Mouse (Mus musculus): Measurements from ENCODE around the gene 9130230L23Rik. TPM values are rescaled to one million over a fixed set of nuclear protein-coding genes. Genes with fewer than 3 reads are reported as not detected.

Gene 9130230L23Rik
- not detected for total RNA-seq (2021)

DNA sequence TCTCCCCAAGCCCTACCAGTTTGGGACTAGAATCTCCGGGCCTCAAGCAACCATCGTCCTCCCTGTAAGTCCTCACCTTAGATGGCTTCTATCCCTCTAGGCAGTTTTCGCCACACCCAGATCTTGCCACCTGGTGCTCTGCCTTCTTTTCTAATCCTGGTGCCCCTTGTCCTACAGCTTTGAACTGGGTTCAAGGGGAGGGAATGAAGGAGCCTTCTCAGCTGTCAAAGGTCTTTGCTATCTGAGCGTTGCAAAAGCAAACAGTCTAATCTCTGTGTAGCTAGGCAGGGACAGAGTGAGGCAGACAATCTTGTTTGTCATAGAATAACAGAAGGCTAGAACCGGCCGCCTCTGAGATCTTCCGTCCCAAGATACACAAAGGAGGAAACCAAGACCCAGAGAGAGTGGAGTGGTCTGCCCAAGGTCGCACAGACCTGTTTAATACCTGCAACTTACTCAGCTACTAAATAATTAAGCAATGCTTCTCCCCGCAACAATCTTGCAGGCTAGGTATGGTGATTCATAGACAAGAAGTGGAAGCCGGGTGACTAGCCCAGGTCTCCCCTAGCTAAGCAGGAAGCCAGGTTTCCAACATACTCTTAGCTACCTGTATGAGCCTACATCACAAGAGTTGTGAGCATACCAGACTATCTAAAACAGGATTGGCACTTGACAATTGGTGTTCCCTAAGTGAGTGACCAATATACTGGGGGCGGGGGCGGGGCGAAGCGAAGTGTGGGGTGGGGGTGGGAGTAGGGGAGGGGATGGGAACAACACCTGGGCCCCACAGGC, at the start of gene 9130230L23Rik:
9130230L23Rik (minus strand) TSS at position 152 of the 792 bp plus-strand sequence.
- DNase-seq = no peak

DNA sequence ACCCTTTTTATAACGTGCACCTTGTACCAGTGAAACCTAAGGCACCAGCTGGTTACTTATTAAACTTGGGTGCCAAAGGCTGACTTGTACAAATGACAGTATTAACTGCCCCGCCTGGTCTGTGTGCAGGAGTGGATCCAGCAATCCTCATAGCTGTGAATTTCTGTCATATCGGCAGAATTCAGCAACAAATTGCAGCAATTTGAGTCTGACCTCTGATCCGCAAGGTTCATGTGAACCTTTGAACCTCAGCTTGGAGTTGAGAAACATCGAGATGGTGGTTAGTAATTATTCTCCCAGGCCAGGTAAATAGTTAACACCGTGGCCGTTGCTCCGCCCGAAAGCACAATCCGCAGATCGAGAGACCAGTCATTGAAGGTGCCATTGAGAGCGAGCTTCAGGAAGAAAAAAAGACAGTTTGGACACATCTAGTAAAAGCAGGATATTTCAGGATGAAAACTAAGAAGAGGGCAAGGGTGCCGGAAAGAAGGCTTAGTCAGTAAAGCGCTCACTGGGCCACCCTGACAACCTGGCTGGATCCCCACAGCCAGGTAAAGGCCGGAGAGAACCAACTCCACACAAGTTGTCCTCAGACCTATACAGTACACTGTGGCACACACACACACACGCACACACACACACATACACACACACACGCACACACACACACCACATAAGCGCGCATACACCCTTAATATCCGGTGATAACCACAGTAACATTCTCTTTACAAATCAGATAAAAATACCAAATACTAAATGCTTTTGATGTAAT, 48.9 kb upstream of the 9130230L23Rik start:
- DNase-seq = no peak

DNA sequence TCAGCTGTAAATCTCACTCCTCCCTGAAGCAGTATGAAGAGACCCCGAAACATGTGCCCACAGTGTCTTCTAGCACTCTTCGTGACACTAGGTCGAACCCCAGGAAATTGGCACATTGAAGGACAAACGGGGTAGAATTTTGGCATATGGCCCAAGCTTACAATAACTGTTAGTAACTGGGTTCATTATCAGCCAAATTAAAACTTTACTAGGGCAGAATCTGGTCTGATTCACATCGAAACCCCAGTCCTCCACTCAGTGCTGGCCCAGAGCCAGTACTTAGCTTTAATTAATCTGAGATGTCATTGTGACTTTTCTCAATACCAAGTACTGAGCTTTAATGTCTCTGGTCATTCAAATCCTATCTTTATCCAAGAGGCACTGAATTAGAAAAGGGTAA, 46.8 kb upstream of the 9130230L23Rik start:
- no peak for DNase-seq

DNA sequence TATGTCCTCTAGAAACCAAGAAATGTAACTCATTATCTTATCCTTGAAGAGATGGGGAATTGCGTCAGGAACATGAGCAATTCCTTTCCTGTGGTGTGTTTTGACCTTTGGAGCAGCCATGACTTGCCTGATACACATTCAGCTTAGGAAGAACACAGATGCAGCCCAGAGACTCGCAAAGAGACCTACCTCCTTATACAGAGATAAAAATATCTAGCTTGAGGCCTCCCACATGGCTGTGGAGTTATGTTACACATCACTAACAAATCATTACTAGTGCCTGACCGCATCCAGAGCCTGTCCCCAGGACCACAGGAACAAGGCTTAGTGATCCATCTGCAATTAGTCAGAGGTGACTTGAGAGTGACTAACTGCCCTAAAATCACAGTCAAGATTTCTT, 42.3 kb upstream of the 9130230L23Rik start:
- no peak for DNase-seq

DNA sequence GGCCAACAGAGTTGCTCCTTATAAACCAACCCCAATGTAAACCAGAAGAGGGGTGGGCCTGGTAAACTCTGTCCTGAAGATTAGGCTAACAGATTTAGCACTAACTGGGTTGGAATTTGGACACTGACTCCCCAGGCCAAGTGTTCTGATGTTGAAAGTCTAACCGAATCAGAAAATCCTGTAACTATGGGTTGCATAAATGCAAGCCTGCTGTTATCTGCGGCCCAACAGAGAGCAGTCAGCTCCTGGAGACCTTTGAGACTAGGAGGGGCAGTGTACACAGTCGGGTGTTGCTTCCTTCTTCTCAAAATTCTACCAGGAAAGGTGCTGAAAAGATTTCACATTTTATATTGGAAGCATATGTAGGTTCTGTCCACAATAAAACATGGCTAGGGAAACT, 39.8 kb upstream of the 9130230L23Rik start:
- DNase-seq = no peak

DNA sequence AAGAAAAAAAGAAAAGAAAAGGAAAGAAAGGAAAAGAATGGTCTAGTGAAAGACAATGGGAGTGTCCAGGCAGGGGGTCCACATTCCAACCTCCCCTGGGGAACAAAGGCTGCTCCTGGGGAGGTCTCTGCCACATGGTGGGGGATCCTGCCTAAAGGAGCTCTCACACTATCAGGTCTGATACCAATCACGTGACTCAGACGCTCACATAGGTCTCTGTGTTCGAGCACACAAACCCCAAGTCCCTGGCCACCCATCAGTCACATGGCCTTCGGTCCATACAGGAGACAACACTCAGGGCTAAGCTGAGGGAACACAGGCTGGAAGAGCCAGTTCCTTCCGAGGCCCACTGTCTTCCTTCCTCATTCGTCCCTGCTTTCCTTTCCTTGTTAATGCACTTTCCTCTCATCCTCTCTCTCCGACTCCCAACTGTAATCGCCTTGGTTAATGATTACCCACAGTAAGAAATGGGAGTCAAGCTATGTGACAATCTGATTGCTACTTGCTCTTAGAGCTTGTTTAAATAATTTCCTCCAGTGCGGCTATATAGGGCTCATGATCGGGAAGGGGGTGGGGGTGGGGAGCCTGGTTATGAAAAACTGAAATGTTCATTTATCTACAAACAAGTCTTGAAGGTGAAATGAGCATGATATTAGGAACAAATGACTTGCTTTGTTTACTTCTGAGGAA, 38.7 kb upstream of the 9130230L23Rik start:
- no peak for DNase-seq

DNA sequence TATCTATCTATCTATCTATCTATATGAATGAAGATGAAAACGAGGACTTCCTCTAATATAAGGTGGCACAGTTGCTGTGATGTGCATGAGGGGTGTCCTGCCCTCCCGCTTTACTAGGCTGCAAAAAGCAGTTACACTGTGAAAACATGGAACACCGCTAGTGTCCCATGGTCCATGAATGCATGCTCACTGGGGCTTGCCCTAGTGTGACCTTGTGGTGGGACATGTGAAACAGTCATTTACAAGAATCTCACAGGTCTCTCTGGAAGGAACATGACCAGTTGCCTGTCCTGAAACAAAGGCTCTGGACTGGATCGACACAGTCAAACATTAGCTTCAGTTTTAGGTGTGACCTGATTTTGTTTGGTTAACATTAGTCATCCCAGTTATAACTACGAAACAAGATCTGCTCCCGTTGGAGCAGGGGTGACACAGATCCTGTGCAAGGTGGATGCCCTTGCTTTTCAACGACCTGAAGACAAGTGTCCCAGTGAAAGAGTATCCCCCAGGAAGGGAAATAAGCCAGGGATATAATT, 36.7 kb upstream of the 9130230L23Rik start:
- no peak for DNase-seq

DNA sequence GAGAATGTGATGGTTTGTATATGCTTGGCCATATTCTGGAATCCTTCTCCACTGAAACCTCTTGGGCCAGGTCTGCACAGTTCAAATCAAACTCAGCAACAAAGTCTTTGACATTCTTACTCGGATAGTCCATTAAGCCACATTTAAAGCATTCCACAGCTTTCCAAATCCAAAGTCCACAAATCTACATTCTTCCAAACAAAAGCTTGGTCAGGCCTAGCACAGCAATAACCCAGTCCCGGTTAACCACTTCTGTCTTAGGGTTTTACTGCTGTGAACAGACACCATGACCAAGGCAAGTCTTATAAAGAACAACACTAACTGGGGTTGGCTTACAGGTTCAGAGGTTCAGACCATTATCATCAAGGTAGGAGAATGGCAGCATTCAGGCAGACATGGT, 35.7 kb upstream of the 9130230L23Rik start:
- no peak for DNase-seq

DNA sequence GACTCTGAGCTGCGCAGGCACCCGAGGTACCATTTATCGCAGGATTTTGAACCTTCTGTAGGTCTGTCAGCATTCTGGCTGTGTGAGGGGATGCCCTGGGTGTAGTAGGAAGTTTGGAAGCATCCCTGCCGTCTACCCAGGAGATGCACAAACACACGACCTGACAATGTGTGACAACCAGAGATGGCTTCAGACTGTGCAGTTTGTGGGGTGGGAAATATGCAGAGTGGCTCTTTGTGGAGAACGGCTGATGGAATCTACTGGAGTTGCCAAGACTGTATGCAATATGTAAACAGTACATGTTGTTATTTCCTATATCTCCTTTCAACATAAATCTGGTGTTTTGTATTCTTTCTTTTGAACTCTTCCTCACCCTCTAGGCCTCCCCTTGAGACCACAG, 33.0 kb upstream of the 9130230L23Rik start:
- no peak for DNase-seq

DNA sequence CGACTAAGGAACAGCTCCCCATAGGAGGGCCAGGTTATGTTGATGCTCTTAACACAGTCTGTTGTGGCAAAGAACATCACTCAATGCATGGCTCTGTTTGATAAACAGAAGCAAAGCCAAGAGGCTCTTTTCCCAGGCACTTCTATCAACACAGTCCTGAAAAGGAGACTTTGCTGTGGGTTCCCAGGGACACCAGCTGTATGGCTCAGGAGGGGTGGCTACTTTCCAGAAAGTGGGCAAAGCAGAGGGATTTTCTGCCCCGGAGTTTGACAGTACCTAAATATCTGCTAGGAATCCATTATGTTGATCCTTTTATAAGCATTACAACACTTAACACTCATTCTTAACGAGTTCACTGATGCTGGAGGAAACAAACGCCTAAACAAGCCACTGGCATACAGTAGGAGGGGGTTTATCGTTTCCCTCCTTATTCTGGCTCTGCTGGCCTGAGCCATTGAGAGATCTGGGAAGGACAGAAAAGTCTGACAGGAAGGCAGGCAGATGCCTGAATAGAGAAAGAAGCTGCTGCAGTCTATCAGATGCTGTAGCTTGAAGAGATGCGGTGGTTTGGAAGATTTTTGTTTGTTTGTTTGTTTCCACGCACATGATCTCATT, 32.5 kb upstream of the 9130230L23Rik start:
- no peak for DNase-seq

DNA sequence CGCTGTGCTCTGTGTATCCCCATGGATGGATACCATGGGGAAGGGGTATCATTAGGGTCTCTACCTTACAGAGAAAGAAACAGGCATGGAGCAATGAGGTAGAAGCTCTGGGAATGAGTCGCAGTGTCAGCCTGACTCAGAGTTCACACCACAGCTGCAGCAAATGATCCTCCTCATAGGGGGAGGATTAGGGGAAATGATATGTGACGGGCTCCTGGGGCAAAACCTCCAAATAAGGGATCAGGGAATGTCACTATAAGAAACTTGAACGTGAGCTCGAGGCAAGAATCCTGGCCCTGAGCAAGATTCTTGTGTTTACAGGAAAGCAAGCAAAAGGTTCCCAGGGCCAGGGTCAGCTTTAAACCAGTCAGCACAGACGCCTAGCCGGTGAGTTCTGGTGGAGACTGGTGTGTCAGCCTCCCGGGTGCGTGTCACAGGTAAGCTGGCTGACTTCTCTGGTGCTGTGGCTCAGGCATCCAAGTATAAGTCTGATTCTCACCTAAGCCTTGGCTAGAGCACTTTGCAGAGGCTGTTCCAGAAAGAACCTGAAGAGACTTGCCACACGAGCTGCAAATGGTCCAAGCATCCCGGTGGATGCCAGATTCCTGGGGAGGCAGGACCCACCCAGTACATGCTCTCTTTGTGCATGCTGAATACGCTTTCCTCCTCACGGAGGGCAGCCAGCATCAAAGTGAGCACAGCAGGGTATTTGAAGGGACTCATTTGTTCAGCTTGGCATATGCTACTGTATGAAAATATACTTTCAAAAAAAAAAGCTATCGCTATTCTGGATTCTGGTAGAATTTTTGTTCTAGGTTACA, 30.5 kb upstream of the 9130230L23Rik start:
- no peak for DNase-seq

DNA sequence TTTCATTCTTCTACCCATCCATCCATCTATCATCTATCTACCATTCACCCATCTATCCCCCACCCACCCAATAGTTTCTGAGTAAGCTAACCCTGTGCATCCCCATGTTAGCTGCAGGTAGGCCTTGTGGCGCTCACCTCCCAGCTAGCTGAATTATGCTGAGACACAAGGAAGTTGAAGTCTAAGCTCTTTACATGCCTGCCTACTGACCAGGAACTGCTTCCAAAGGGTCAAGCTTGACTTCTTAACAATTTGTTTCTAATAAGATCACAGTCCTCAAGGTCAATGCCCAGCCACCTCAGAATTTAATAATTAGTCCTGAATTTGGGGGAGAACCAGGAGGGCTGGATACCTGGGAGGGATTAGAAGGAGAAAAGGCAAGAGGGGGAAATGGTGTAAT, 28.7 kb upstream of the 9130230L23Rik start:
- no peak for DNase-seq

DNA sequence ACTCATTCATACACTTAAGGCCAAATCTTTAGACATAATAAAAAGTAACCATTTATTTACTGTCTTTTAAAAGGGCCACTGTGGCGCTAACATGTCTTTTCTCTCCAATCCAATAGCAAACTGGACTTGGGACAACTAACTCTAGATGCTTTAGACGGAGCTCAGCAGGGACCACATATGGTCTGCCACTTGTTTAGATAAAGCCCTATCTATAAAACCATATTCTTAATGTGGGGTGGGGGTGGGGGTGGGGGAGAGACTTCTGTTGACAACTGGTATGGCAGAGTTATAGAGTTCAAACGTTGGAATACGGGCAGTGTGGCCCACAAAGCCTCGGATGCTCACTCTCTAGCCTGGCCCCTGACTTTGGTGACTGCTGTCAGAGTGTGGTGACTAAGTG, 27.6 kb upstream of the 9130230L23Rik start:
- DNase-seq = no peak

DNA sequence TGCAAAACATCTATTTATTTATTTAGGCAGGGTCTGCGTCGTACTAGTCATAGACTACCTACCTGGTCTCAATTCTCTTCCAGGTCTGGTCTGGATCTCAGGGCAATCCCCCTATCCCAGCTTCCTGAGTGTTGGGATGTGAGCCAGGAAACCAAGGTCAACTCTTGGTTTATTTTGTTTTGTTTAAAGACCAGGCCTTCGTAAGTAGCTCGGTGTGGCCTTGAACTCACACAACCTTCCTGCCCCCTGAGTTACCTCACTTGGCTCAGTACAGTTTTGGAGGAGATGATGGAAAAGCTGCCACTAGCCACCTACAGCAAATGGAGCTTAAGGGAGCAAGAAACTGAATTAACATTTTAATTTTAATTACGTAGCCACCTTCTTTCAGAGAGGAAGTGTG, 24.1 kb upstream of the 9130230L23Rik start:
- no peak for DNase-seq

DNA sequence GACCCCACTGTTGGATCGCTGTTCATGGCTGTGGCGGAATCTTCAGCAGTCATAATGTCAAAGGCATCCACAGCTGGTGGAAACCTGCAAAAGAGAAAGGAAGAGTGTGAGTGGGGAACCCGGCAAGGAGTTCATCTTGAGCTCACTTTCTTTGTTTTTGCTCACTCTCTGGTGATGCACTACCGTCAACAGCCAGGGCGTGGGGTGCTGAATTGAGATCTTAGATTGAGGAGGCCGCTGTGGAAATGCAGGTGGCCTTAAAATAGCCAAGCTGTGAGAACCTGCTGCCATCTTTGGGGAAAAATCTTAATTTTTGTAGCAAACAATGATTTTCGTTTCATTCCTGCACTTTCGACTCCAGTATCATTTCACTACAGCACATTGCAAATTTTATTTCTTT, 23.1 kb upstream of the 9130230L23Rik start:
- DNase-seq = no peak

DNA sequence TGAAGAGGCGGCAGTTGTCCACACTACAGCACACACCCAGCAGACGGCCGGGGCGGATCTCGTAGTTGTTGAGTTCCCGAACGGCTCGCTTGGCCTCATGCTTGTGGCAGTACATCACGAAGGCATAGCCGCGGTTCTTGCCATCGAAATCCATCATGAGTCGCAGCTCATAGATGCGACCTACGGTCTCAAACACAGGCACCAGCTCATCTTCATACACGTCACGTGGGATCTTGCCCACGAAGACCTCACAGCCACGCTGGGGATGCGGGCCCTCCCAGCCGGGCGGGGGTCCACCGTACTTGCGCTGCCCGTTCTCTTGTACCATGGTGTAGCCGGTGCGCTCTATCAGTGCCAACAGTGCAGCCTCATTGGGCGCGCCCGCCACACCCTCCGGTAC, 22.7 kb upstream of the 9130230L23Rik start:
- no peak for DNase-seq

DNA sequence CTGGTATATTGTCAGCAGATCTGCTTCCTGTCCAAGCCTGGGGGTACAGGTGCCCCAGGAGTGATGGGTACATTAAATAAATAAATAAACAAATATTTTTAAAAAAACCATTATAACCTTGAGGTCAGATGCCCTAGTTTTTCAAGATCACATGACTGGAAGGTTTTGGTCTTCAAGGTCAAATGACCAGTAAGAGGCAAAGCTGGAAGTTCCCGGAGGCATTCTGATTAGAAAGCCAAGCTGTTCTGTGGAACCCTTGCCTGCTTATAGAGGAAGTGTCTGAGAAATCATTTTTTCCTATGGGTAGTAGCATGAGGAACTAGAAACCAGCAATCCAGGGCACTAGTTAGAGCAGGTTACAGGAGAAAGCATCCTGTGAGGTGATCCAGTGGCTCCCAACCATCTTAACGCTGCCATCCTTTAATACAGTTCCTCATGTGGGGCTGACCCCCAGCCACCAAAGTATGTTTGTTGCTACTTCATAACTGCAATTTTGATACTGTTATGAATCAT, 11.4 kb upstream of the 9130230L23Rik start:
- no peak for DNase-seq

DNA sequence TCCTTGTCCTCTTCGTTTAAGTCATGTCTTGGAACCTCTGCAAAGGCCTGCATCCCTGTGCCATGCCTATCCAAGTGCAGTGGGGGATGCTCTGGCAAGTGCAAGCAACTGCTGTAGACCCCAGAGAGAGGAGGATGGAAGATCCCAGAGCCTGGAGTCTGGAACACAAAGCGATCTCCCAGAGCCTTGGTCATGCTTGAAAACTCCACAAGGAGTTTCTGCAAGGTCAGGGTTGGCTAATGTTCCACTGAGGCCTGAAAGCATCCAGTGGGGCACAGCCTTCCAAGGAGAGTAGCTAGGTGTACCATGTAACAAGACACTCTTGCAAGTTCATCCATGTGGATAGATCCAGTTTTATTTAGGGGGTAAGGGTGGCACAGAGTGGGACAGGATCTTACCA, 10.4 kb upstream of the 9130230L23Rik start:
- no peak for DNase-seq

DNA sequence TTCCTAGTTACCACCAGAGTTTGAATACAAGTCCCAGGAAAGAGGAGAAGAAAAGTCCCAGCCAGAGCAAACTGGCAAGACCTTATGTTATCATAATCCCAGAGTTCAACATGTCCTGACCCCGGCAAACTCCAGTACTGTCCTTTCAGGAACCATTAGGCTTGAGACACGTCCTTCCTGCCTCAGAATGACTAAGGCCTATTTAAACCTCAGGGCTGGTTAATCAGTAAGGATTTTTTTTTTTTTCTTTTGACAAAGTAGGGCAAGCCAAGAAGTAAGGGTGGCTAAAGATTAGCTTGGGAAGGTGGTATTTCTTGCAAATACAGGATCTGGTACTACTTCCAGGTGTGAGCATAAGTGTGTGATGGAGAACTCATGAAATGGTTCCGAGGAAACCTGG, 9.9 kb upstream of the 9130230L23Rik start:
- no peak for DNase-seq

DNA sequence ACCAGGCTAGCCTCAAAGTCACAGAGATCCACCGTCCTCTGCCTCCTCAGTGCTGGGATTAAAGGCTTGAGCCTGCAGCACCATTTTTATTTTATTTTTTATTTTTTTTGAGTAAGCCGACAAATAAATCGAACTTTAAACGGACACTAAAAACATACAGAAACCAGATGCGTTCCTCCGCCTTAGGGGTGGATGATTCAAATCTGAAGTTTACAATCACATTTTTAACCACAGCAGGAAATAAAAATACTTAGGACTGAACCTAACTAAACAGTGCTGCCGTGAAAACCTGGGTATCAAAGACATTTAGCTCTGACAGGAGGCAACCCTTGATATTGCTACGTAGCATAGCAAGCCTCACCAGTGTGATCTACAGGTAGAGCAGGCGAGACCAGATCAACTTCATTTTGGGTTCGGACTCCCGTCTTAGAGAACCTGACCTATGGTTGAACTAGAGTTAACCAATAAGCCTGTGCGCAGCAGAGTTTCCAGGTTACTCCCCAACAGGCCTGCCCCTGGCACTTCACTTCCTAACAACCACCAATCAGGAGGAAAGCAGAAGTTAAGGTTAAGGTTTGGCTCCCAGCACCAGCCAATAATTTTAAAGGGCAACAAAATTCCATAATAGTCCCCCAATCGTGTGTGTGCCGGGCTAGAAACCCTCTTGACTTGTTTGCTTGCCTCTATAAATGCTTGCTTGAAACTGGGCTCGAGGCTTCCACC, 4.3 kb upstream of the 9130230L23Rik start:
- DNase-seq = no peak
